Mouse (Mus musculus) embryonic facial prominence, embryonic 13.5 days (tissue): ENCODE results near the gene Pacsin1. TPM values are rescaled to one million over a fixed set of nuclear protein-coding genes. Genes with fewer than 3 reads are reported as not detected.
A peak's percentile ranks its signal among the peaks of the same experiment; 100 is the strongest.
"Not testable (repeated sequence)": the region's sequence is repeated elsewhere in the genome, so short reads cannot be mapped to it uniquely, and the experiment has no call there.

ENCODE experiments used
- ATAC-seq: fragments of 200-750 bp; cut with Nextera tagmentation; 2 replicates; pipeline ENCODE4 v1.8.0; 2017; ENCODE audit warnings: low read depth; ENCODE audit not compliant: insufficient number of reproducible peaks, insufficient read depth, low FRiP score, low TSS enrichment
- H3K27ac ChIP-seq: fragments of 300-500 bp; sonication (generic); 2 replicates; pipeline ENCODE4 v1.5.1; 2015; ENCODE audit warnings: moderate library complexity, mild to moderate bottlenecking, inconsistent platforms
- H3K27me3 ChIP-seq: fragments of 300-500 bp; sonication (generic); 2 replicates; pipeline ENCODE4 v1.6.1; 2015; ENCODE audit warnings: mild to moderate bottlenecking, inconsistent platforms
- H3K36me3 ChIP-seq: fragments of 300-500 bp; sonication (generic); 2 replicates; pipeline ENCODE4 v1.6.1; 2015; ENCODE audit warnings: mild to moderate bottlenecking, inconsistent platforms
- H3K4me1 ChIP-seq: fragments of 300-500 bp; sonication (generic); 2 replicates; pipeline ENCODE4 v1.6.1; 2015; ENCODE audit warnings: inconsistent platforms
- H3K4me2 ChIP-seq: fragments of 300-500 bp; sonication (generic); 2 replicates; pipeline ENCODE4 v1.6.1; 2015; ENCODE audit warnings: moderate library complexity, mild to moderate bottlenecking, inconsistent platforms
- H3K4me3 ChIP-seq: fragments of 300-500 bp; sonication (generic); 2 replicates; pipeline ENCODE4 v1.5.1; 2015; ENCODE audit warnings: mild to moderate bottlenecking, inconsistent platforms
- H3K9ac ChIP-seq: fragments of 300-500 bp; sonication (generic); 2 replicates; pipeline ENCODE4 v1.6.1; 2015; ENCODE audit warnings: mild to moderate bottlenecking, inconsistent platforms
- H3K9me3 ChIP-seq: fragments of 300-500 bp; sonication (generic); 2 replicates; pipeline ENCODE4 v1.6.1; 2016; ENCODE audit warnings: inconsistent platforms
- WGBS: fragments of 180-500 bp; shearing (Covaris S2); methylation state at CpG from one replicate; pipeline ENCODE4 v1.1.7; 2015; ENCODE audit warnings: mixed read lengths; 5-methylcytosine and 5-hydroxymethylcytosine counted together
- polyA plus RNA-seq: library from polyadenylated mRNA; unstranded; fragments of >200 nt; fragmentation: Nextera tagmentation; extraction: Ambion mirVana; gene quantifications from 2 replicates; pipeline ENCODE4 v1.2.1, GENCODE M21; 2015

Pacsin1 gene
- polyA plus RNA-seq, 1 experiment from 2014 or later, result 5.4 TPM

GRCm38 (mm10) chr17:27638921-27639332 lies 16.4 kb upstream of the Pacsin1 start:
- Histone ChIP-seq H3K27me3 (no peaks in the 10 kb centered on the region), H3K9me3 (no peaks in the 10 kb centered on the region), H3K36me3 (no peaks in the 10 kb centered on the region), H3K4me2 (no peak overlapping the region), H3K27ac (no peak overlapping the region), H3K4me1 (peaks cover 20% of the 10 kb centered on the region), H3K9ac (no peak overlapping the region), H3K4me3 (no peak overlapping the region)
- 79% methylated on average over 20 of the region's 20 CpGs for WGBS
- ATAC-seq, result no peak

GRCm38 (mm10) chr17:27639851-27640250 lies 15.5 kb upstream of the Pacsin1 start:
- H3K9ac ChIP-seq, H3K9me3 ChIP-seq, ATAC-seq, H3K27me3 ChIP-seq, H3K36me3 ChIP-seq, H3K4me2 ChIP-seq, H3K27ac ChIP-seq, H3K4me3 ChIP-seq: not testable (repeated sequence)
- H3K4me1 ChIP-seq, result peaks cover 20% of the 10 kb centered on the region
- 89% methylated on average over 6 of the region's 6 CpGs for WGBS

DNA sequence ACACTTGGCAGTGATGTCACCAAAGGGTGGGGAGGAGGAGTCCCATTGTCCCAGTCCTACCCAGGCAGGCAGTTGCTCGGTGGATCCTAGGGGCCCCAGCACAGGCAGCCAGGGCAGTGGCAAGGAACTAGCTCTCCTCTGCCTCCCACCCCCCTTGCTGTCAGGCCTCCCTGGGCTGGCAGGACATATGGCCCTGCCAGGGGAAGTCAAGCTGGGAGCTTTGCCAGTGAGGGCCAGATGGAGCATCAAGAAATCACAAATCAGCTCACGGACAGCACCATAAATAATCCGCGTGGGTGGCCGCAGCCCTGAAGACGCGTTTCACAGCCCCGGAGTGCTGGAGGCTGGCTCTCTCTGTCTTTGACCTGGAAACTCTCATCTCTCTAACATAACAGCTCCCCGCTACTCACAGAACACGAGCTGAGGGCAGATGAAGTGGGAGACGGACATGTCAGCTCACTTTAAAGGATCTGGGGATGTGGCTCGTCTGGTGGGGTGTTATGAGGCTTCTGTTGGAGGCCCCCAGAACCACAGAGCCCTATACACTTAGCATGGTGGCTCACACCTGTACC lies 12.7 kb upstream of the Pacsin1 start:
- Histone ChIP-seq H3K9me3 (no peaks in the 10 kb centered on the region), H3K36me3 (no peaks in the 10 kb centered on the region), H3K27ac (peak overlapping the region; percentile 33), H3K4me3 (no peak overlapping the region), H3K9ac (peak overlapping the region; percentile 52; the same call in 1 of the 2 replicates), H3K27me3 (no peaks in the 10 kb centered on the region), H3K4me2 (no peak overlapping the region), H3K4me1 (peaks cover 12% of the 10 kb centered on the region)
- WGBS, result 35% methylated on average over 12 of the region's 12 CpGs
- no peak; the same call in 1 of the 2 replicates for ATAC-seq

- no peak for ATAC-seq
- Histone ChIP-seq H3K36me3 (no peaks in the 10 kb centered on the region), H3K4me1 (peaks cover 12% of the 10 kb centered on the region), H3K4me3 (no peak overlapping the region), H3K9me3 (no peaks in the 10 kb centered on the region), H3K9ac (no peak overlapping the region), H3K27me3 (no peaks in the 10 kb centered on the region), H3K4me2 (no peak overlapping the region), H3K27ac (peak overlapping the region; percentile 33)
- 43% methylated on average over 6 of the region's 6 CpGs for WGBS
Measured at GRCm38 (mm10) chr17:27643101-27643500, 12.2 kb upstream of the Pacsin1 start.

GRCm38 (mm10) chr17:27643756-27644155 lies 11.6 kb upstream of the Pacsin1 start:
- WGBS, result 84% methylated on average over 9 of the region's 9 CpGs
- Histone ChIP-seq H3K9ac (no peak overlapping the region), H3K4me3 (no peak overlapping the region), H3K27ac (no peak overlapping the region), H3K4me2 (no peak overlapping the region), H3K4me1 (peaks cover 12% of the 10 kb centered on the region), H3K27me3 (no peaks in the 10 kb centered on the region), H3K36me3 (no peaks in the 10 kb centered on the region), H3K9me3 (no peaks in the 10 kb centered on the region)
- no peak for ATAC-seq

- H3K4me2 ChIP-seq, result no peak overlapping the region
- no peaks in the 10 kb centered on the region for H3K36me3 ChIP-seq
- no peak overlapping the region for H3K27ac ChIP-seq
- no peak for ATAC-seq
- no peaks in the 10 kb centered on the region for H3K27me3 ChIP-seq
- H3K9ac ChIP-seq, result no peak overlapping the region
- H3K4me3 ChIP-seq, result no peak overlapping the region
- no peaks in the 10 kb centered on the region for H3K9me3 ChIP-seq
- peaks cover 12% of the 10 kb centered on the region for H3K4me1 ChIP-seq
- 36% methylated on average over 2 of the region's 2 CpGs for WGBS
Measured at GRCm38 (mm10) chr17:27644572-27644971, 10.7 kb upstream of the Pacsin1 start.

DNA sequence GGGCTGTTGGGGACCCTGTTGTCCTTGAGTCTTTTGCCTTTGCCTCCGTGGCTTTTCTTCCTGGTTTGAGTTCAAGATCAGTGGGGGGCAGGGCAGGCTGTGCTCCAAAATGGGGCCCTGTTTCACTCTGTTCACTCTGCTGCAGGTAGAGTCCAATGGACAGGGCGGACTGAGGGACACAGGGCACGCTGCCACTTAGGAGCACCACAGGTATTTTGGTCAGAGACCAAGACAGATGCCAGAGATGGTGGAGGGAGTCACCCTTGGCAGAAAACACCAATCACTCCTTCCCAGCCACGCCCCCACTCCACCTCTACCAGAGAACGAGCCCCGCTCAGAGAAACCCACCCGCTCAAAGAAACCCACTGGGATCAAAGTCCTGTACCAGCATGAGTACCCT lies 9.5 kb upstream of the Pacsin1 start:
- H3K9ac ChIP-seq, result no peak overlapping the region
- no peak overlapping the region for H3K4me2 ChIP-seq
- ATAC-seq, result no peak
- H3K4me3 ChIP-seq, result no peak overlapping the region
- no peaks in the 10 kb centered on the region for H3K27me3 ChIP-seq
- WGBS, result 52% methylated on average over 7 of the region's 7 CpGs
- H3K4me1 ChIP-seq, result peaks cover 12% of the 10 kb centered on the region
- H3K36me3 ChIP-seq, result no peaks in the 10 kb centered on the region
- no peak overlapping the region for H3K27ac ChIP-seq
- H3K9me3 ChIP-seq, result no peaks in the 10 kb centered on the region

DNA sequence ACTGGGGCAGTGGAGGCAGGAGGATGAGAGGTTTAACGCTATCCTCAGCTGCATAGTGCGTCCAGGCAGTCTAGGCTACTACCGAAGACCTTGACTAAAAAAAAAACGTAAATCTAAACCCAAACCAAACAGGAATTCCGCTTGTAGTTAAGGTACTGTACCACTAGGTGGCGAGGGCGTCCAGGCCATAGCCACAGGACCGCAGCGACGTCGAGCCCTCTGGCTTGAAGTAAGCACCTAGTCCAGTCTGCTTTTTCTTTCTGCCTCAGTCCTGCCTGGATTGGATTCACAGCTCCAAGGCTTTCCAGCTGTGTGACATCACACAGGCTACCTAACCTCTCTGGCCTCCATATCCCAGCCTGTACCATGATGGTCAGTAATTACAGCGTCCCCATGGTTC lies 5.1 kb upstream of the Pacsin1 start:
- Histone ChIP-seq H3K4me1 (peaks cover 5% of the 10 kb centered on the region), H3K27ac (no peak overlapping the region), H3K9me3 (no peaks in the 10 kb centered on the region), H3K4me2 (no peak overlapping the region), H3K27me3 (peaks cover 14% of the 10 kb centered on the region), H3K9ac (no peak overlapping the region), H3K4me3 (no peak overlapping the region), H3K36me3 (no peaks in the 10 kb centered on the region)
- ATAC-seq, result no peak
- WGBS, result 7% methylated on average over 12 of the region's 12 CpGs

DNA sequence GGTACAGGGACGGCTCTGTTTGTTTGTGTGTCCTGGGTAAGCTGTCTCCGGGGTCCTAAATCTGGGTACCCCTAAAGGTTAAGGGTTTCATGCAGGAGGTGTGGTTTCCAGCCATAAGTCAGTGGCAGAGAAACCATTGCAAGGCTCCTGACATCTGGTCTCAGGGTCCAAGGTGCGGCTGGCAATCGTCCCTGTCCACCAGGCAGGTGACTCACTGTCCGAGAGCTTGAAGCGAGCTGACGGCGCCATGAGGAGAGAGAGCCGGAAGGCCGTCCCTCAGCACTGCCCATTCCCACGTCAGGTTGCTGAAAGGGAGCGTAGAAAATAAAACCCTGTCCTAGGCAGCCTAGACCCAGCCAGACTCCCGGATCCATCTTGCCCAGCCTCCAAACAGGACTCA lies 4.7 kb upstream of the Pacsin1 start:
- peaks cover 10% of the 10 kb centered on the region for H3K4me1 ChIP-seq
- H3K27me3 ChIP-seq, result peaks cover 19% of the 10 kb centered on the region
- 83% methylated on average over 13 of the region's 13 CpGs for WGBS
- H3K9ac ChIP-seq, result no peak overlapping the region
- H3K4me3 ChIP-seq, result no peak overlapping the region
- no peak overlapping the region for H3K4me2 ChIP-seq
- ATAC-seq, result no peak
- H3K36me3 ChIP-seq, result no peaks in the 10 kb centered on the region
- no peaks in the 10 kb centered on the region for H3K9me3 ChIP-seq
- H3K27ac ChIP-seq, result no peak overlapping the region

DNA sequence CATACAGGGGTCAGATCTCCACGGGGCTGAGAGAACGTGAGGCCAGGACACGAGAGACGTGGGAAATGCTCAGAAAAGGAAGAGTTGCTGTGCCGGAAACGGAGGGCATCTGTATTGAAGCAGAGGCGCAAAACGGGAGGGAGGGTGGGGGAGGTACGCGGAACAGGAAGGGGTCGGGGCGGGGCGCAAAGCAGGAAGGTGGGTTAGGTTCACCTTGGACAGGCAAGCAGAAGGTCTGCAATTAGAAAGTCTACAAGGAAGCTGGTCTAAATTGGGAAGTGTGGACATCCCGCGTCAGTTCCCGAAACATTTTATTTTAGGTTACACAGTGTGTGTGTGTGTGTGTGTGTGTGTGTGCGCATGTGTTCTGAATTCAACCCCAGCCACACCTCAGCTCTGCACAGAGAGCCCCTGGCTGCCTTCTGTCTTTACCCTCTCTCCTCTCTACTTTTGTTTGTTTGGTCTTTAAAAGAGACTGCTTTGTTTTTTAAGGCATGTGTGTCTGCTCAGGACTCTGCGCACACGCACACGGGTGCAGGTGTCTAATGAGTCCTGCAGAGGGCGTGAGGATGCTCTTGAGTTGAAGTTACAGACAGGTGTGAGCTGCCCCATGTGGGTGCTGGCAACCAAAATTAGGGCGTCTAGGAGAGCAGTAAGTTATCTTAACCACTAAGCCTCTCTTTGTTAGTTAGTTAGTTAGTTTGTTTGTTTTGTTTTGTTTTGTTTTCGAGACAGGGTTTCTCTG lies 3.1 kb upstream of the Pacsin1 start:
- H3K4me3 ChIP-seq, result no peak overlapping the region
- H3K27ac ChIP-seq, result no peak overlapping the region
- H3K27me3 ChIP-seq, result peaks cover 27% of the 10 kb centered on the region
- H3K4me2 ChIP-seq, result no peak overlapping the region
- H3K4me1 ChIP-seq, result peaks cover 19% of the 10 kb centered on the region
- no peaks in the 10 kb centered on the region for H3K9me3 ChIP-seq
- no peaks in the 10 kb centered on the region for H3K36me3 ChIP-seq
- 87% methylated on average over 23 of the region's 23 CpGs for WGBS
- H3K9ac ChIP-seq, result no peak overlapping the region
- ATAC-seq, result no peak

GRCm38 (mm10) chr17:27653253-27653959 lies 1.9 kb upstream of the Pacsin1 start:
- Histone ChIP-seq H3K9ac (no peak overlapping the region), H3K9me3 (no peaks in the 10 kb centered on the region), H3K4me1 (peaks cover 19% of the 10 kb centered on the region), H3K4me3 (no peak overlapping the region), H3K4me2 (no peak overlapping the region), H3K27me3 (peaks cover 27% of the 10 kb centered on the region), H3K36me3 (no peaks in the 10 kb centered on the region), H3K27ac (no peak overlapping the region)
- no peak for ATAC-seq
- WGBS, result 70% methylated on average over 10 of the region's 10 CpGs

- peak overlapping the region; percentile 52 for H3K4me3 ChIP-seq
- H3K4me1 ChIP-seq, result peaks cover 19% of the 10 kb centered on the region
- WGBS, result 2% methylated on average over 14 of the region's 14 CpGs
- H3K27me3 ChIP-seq, result peaks cover 27% of the 10 kb centered on the region
- no peak overlapping the region for H3K27ac ChIP-seq
- peak overlapping the region; percentile 67 for H3K9ac ChIP-seq
- H3K9me3 ChIP-seq, result no peaks in the 10 kb centered on the region
- 0 out of 2 replicates have a peak, but pooled peaks have one; percentile 8 for ATAC-seq
- peak overlapping the region; percentile 96 for H3K4me2 ChIP-seq
- no peaks in the 10 kb centered on the region for H3K36me3 ChIP-seq
Measured at GRCm38 (mm10) chr17:27656011-27656399, 696 bp downstream of the Pacsin1 start.
